Mouse (Mus musculus) cerebellum, postnatal 14 days (tissue): ENCODE results near the gene Vangl1.

Source experiments
- DNase-seq, 2 experiments: peaks; one replicate each; pipeline ENCODE4 v3.0.0; 2021; ENCODE audit warnings: mixed read lengths in 2 of 2

The Vangl1 gene

GRCm38 (mm10) chr3:102203781-102204721 is at the start of gene Vangl1:
Vangl1 (minus strand) TSS chr3:102204693.
- peak; percentile 60 to 63 for DNase-seq

GRCm38 (mm10) chr3:102253554-102253953 is 49.1 kb upstream of the Vangl1 start:
- DNase-seq, result no peak

GRCm38 (mm10) chr3:102252927-102253326 is 48.4 kb upstream of the Vangl1 start:
- DNase-seq, result no peak

- DNase-seq, result no peak
Observed at GRCm38 (mm10) chr3:102250873-102251272, 46.4 kb upstream of the Vangl1 start.

GRCm38 (mm10) chr3:102249401-102249991 is 45.0 kb upstream of the Vangl1 start:
- DNase-seq, result peak; percentile 80 to 82

- no peak for DNase-seq
Observed at GRCm38 (mm10) chr3:102244601-102245000, 40.1 kb upstream of the Vangl1 start.

GRCm38 (mm10) chr3:102242854-102243253 is 38.4 kb upstream of the Vangl1 start:
- DNase-seq, result peak; percentile 59 to 63

- no peak for DNase-seq
Observed at GRCm38 (mm10) chr3:102231418-102232134, 27.1 kb upstream of the Vangl1 start.

GRCm38 (mm10) chr3:102222756-102223155 is 18.3 kb upstream of the Vangl1 start:
- DNase-seq, result no peak

- no peak for DNase-seq
Observed at GRCm38 (mm10) chr3:102218301-102218700, 13.8 kb upstream of the Vangl1 start.

GRCm38 (mm10) chr3:102214736-102215135 is 10.2 kb upstream of the Vangl1 start:
- DNase-seq, result no peak

GRCm38 (mm10) chr3:102214299-102214698 is 9.8 kb upstream of the Vangl1 start:
- DNase-seq, result no peak

GRCm38 (mm10) chr3:102212896-102213295 is 8.4 kb upstream of the Vangl1 start:
- DNase-seq, result no peak

- DNase-seq, result no peak
Observed at GRCm38 (mm10) chr3:102212336-102212735, 7.8 kb upstream of the Vangl1 start.

GRCm38 (mm10) chr3:102211340-102211739 is 6.8 kb upstream of the Vangl1 start:
- no peak for DNase-seq

- peak; percentile 35 to 59 for DNase-seq
Observed at GRCm38 (mm10) chr3:102210775-102211174, 6.3 kb upstream of the Vangl1 start.

GRCm38 (mm10) chr3:102208861-102209260 is 4.4 kb upstream of the Vangl1 start:
- DNase-seq, result no peak

- no peak for DNase-seq
Observed at GRCm38 (mm10) chr3:102205458-102205830, 951 bp upstream of the Vangl1 start.

- DNase-seq, result peak in 1 of 2 experiments; percentile 30
Observed at GRCm38 (mm10) chr3:102204734-102205457, 403 bp upstream of the Vangl1 start.

- DNase-seq, result no peak
Observed at GRCm38 (mm10) chr3:102203131-102203530, 1.4 kb downstream of the Vangl1 start.

- no peak for DNase-seq
Observed at GRCm38 (mm10) chr3:102199991-102200390, 4.5 kb downstream of the Vangl1 start.

- no peak for DNase-seq
Observed at GRCm38 (mm10) chr3:102199226-102199625, 5.3 kb downstream of the Vangl1 start.

GRCm38 (mm10) chr3:102198446-102198845 is 6.0 kb downstream of the Vangl1 start:
- DNase-seq, result peak in 1 of 2 experiments; percentile 56
